Mouse (Mus musculus) frontal cortex, postnatal 36 days (tissue): ENCODE results near the gene Ttn.

ENCODE experiments used
- DNase-seq, 2 experiments: peaks; one replicate each; pipeline ENCODE4 v3.0.0; 2022; ENCODE audit warnings: low spot score in 2 of 2

Gene Ttn

GRCm38 (mm10) chr2:76708512-76708911 is 273.8 kb downstream of the Ttn start:
- DNase-seq, result no peak

GRCm38 (mm10) chr2:76705655-76706054 is 276.7 kb downstream of the Ttn start:
- no peak for DNase-seq

DNA sequence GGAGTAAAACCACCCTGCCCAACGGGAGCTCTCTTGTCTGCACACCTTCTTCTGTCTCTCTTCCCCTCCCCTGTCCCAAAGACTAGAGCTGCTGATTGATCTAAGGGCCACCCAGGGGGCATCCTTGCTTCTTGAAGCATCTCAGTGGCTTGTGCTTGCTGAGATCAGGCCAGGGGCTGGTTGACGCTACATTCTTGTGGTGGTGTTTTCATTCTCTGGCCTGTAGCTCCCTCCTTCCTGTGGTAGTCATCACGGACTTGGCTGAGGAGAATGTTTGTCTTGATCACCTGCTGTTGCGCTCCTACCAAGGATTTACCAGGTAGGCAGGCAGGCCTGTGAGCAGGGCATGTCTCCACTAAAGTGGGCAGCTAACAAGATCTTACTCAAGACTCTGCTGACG is 279.6 kb downstream of the Ttn start:
- no peak for DNase-seq

DNA sequence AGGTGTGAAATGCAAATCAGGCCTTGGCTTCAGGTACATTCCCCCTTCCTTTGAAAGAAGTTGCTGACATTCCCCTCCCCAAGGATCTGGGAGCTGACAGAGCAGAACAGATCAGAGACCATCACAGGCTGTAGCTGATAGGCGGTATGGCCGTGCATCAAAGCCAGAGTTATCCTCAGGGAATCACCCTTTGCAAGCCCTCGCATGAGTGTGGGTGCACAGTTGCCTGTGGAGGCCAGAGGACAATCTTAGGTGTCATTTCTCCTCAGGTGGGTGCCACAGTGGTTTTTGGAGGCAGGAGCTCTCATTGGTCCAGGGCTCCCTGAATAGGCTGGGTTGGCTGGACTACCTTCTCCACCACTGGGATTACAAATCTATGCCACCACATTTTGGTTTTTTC is 280.2 kb downstream of the Ttn start:
- DNase-seq, result no peak

DNA sequence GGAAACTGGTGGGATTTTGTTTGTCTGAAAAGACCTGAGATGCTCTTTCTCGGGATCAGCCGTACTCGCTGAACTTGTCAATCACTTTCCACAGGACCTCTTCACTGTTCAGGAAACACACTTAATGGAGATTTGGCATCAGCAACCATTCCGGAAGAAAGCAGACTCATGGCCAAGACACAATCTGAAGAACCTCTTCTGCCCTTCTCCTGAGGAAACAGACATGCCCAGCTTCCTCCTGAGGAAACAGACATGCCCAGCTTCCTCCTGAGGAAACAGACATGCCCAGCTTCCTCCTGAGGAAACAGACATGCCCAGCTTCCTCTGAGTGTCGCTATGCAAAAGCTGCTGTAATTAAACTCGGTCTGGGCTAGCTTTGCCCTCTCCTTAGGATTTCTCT is 287.1 kb downstream of the Ttn start:
- DNase-seq, result no peak

- no peak for DNase-seq
These were observed 288.6 kb downstream of the Ttn start for GRCm38 (mm10) chr2:76693765-76694164.

DNA sequence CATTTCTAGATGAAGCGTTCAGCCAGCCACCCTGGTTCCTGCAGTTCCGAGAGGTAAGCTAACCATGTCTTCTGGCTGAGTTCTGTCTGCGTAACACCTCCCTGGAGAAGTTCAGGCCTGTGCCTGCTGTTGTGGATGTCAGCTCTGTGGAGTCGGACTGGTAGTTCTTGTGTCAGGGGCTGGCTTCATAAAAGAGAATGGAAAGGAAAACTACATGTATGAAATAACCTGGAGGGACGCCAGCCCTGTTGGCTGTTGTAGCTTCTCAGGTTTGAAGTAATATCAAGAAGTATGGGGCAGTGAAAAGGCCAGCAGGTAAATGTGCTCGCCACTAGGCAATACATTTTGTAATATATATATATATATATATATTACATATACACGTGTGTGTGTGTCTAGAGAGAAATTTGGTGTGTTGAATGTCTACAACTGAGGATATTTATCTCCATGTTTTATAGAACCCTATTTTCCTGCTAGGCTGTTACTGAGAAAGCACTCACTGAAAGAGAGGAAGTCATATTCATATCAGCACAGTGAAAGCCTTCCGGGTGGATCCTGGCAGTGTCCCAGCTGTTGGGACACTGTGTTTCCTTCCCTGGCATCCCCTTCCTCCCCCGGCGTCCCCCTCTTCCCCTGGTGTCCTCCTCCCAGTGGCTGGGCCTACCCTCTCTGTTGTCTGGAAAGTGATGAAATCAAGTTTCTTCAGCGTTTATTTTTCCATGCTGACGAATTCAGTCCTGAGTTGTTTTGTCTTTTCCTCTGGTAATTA is 291.7 kb downstream of the Ttn start:
- no peak for DNase-seq

GRCm38 (mm10) chr2:76688162-76688561 is 294.2 kb downstream of the Ttn start:
- DNase-seq, result no peak

- no peak for DNase-seq
These were observed 294.7 kb downstream of the Ttn start for GRCm38 (mm10) chr2:76687608-76688007.

GRCm38 (mm10) chr2:76686986-76687385 is 295.4 kb downstream of the Ttn start:
- DNase-seq, result no peak

GRCm38 (mm10) chr2:76682301-76682700 is 300.0 kb downstream of the Ttn start:
- no peak for DNase-seq

DNA sequence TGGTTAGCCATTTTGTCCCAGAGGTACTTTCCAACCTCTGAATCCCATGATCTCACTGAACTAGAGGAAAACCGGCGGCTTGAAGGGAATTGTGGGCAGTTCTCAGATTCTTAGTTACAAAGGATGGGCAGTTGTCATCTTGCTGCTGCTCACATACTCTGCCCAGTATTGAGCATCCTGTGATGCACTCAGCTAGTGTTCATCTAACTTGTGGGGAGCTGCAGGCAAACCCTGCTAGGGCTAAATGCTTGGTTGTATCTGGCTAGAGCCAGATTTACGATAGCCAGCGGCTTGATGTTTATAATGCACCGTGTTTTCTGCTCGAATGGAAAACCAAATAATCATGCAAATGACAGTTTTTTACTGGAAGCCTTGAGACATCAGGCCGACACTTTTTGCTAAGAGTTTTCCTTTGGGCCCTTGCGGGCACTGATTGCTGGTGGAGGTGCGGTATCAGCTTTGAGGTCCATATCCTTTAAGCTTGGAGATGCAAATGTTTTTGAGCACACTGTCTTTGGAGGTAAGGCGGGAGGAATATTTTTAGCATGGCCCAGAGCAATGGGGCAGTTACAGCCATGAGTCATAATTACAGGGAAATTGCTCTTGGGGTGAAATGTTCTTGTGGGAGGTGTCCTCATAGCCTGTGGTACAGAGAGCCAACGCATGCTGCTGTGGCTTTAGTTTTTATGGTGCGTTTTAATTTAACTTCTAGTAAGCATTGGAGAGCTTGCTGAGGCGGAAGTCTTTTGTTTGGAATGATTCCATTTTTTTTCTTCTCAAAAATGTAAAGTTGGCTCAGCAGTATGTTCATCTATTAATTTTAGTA is 305.7 kb downstream of the Ttn start:
- DNase-seq, result no peak

- DNase-seq, result no peak
These were observed 306.4 kb downstream of the Ttn start for GRCm38 (mm10) chr2:76675949-76676348.

DNA sequence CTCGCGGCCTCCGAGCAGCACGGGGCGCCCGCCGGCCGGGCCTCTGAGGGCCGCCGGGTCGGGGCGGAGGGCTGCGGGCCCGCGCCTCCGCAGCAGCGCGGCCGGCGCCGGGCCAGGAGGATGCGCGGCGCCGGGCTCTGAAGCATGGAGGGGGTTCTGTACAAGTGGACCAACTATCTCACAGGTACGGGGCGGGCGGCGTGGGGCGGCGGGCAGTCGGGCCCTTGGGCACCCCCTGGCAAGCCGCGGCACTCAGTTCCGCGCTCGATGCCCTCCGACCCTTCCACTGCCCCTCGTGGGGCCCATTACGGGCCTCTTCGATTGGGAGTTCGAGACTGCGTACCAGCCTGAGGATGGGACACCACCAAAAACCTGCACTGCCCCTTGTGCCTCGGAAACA is 306.9 kb downstream of the Ttn start:
- no peak for DNase-seq

DNA sequence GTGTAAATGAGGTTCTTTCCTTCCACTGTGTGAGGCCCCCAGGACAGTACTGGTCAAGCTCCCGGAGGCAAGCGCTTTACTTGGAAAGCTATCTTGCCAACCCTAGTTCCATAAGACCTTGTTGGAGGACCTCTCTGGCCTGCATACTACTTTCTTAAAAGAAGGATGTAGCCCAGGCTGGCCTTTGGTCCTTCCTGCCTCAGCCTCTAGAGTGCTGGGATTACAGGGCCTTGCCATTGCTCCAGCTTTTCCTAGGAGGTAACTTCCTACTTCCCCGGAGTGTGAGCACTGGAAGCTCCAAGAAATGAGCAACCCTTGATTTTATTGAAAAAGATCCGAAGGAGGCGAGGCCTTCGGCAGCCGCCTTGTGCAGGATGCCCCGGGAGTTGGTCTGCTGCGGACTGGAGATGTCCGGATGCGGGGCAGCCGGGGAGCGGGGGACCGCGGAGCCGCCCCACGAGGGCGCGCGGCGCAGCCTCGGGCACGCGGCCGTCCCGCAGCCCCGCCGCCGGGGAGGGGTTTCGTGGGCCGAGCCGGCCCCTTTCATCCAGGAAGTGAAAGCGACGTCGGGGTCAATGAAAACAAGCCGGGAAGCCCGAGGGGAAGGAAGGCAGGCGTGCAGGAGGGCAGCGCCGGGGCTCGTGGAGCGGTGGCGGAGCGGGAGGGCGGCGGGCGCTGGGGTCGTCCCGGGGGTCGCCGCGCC is 307.5 kb downstream of the Ttn start, which contains the start of gene Plekha3:
TSS of gene Plekha3 (plus strand) at position 557 of the 703 bp plus-strand sequence.
- DNase-seq, result peak; percentile 80 to 87

- DNase-seq, result no peak
These were observed 308.8 kb downstream of the Ttn start for GRCm38 (mm10) chr2:76673472-76674081.

DNA sequence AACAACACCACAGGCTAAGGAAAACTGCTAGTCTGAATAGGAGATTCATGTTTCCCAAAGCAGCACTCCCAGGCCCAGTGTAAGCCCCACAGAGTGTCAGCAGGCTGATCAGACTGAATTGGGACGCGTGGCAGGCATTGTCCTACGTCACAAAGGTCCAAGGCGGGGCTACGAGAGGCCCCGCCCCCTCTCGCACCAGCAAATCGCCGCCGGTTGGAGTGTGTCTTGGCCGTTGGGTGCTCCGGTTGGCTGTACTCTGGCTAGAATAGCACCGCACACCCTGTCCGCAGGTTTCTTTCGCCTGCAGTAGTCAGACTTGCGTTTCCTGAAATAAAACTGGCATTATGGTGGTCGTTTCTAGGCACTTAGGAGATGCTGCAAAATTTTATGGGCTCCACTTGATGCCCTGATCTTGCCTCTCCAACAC is 309.4 kb downstream of the Ttn start, which contains the start of gene Fkbp7:
TSS of gene Fkbp7 (minus strand) at position 151 of the 427 bp plus-strand sequence.
- DNase-seq, result peak; percentile 80 to 87

DNA sequence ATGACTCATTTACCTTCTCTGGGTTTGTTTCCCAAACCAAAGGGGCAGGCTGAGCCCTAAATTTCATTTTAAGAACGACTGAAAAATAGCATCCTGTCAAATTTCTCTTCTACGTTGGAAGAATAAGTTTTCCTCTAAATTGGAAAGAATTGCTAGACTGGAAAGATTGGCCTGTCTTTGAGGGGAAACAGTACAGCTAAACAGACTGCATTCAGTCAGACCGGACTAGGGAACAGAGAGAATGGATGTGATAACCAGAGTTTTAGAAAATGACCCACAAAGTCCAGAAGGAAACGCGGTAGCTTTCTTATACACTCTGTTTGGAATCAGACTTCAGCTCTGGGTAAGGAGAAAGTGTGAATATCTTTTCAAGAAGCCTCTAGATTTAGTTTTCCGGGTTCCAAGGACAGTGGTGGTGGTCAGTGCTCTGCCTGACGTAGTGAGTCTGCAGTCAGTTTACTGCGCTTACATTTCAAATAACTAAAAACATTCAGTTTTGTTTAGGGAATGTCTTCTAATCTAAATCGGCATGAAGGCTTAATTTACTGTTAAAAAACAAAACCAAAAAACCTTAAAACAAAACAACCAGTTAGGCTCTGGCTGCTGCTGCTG is 310.1 kb downstream of the Ttn start:
- DNase-seq, result no peak

DNA sequence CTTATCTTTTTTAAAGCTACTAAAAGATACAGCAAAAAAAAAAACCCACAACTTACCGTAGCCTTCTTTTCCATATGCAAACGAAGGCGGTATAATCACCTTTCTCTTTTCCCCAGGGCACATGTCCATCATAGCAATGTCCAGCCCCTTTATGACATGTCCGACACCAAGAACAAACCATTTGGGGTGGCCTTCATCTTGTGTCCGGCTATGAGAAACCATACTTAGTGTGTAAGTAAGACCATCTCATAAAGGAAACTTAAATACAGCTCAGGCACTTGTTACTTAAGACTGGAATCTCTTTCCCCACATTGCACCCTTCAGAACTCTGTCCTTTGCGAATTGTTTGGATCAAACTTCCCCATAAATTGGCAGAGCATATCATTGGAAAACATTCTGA is 310.7 kb downstream of the Ttn start:
- no peak for DNase-seq

DNA sequence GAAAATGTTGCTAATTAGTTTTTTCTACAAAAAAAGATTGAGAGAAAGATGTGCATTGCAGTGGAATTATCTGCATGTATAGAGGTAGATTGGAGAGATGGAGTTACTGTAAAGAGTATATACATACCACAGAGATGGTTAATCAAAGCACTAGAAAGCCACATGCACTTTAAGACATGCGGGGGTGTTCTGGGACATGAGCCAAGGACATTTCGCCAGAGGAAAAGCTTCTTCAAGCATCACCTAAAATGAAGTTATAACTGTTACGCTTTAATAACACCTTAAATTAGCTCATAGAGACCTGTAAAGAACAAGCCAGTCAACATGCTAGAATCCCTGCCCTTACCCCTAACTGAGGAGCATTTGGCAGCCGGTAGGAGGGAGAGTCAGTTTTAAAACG is 315.1 kb downstream of the Ttn start:
- DNase-seq, result peak in 1 of 2 experiments; percentile 29

GRCm38 (mm10) chr2:76665531-76665930 is 316.8 kb downstream of the Ttn start:
- DNase-seq, result no peak
